Mouse (Mus musculus) E14TG2a.4 (cell line): Measurements from ENCODE around the gene Olfr765.
"Not testable (repeated sequence)": the region's sequence is repeated elsewhere in the genome, so short reads cannot be mapped to it uniquely, and the experiment has no call there.

Experiments used
- H3K27me3 ChIP-seq: 2 replicates; pipeline ENCODE4 v1.6.1; 2014; ENCODE audit warnings: low read length, control low read depth; ENCODE audit not compliant: insufficient read depth
- H3K36me3 ChIP-seq: 2 replicates; pipeline ENCODE4 v1.6.1; 2014; ENCODE audit warnings: low read length, control low read depth; ENCODE audit not compliant: insufficient read depth
- H3K4me1 ChIP-seq: replicated peaks from 2 replicates; pipeline ENCODE4 v1.6.1; 2014; ENCODE audit warnings: low read depth, low read length, control low read depth
- H3K4me3 ChIP-seq: replicated peaks from 2 replicates; pipeline ENCODE4 v1.5.1; 2014; ENCODE audit warnings: mild to moderate bottlenecking, low read length
- H3K9me3 ChIP-seq: 2 replicates; pipeline ENCODE4 v1.6.1; 2014; ENCODE audit warnings: low read length, control low read depth
- CTCF ChIP-seq: conservative IDR thresholded peaks from 2 replicates; pipeline ENCODE4 v1.5.1; 2014; ENCODE audit warnings: low read length
- NANOG ChIP-seq: IDR thresholded peaks from 2 replicates; pipeline ENCODE4 v1.6.1; 2014; ENCODE audit warnings: borderline replicate concordance, low read length, mixed read lengths
- POU5F1 ChIP-seq: IDR thresholded peaks from 2 replicates; pipeline ENCODE4 v1.6.1; 2014; ENCODE audit warnings: low read length, borderline replicate concordance

The Olfr765 gene

DNA sequence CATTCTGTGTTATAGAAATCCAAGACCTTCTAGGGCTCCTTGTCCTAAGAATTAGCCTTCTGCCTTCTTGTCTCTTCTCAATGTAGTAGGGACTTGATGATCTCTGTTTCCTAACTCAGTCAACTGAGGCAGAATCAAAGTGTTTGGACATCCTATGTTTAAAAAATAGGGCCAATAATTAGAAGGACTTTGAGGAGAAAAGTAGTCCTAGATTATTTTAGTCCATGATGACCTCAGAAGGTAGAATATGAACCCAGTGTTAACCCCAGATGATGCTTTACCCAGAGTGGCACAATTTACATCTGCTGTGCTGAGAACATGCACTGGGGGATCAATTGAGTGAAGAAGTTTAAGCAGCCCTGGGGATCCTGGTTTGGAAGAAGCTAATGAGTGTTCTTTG is at the start of gene Olfr765:
Gene Olfr765, minus strand, starts transcription at position 101 of the 400 bp plus-strand sequence.
- H3K4me3 ChIP-seq, H3K36me3 ChIP-seq, H3K27me3 ChIP-seq, H3K9me3 ChIP-seq, H3K4me1 ChIP-seq: not testable (repeated sequence)

- no peaks in the 10 kb centered on the region for H3K36me3 ChIP-seq
- H3K9me3 ChIP-seq, result no peaks in the 10 kb centered on the region
These were observed 49.5 kb upstream of the Olfr765 start, which contains the start of gene Olfr768 for GRCm38 (mm10) chr10:129099275-129099674. Gene Olfr768 (minus strand): TSS chr10:129099375.

GRCm38 (mm10) chr10:129082810-129083209 is 33.0 kb upstream of the Olfr765 start, which contains the start of gene Olfr767:
Gene Olfr767 (minus strand): TSS chr10:129082910.
- not testable (repeated sequence) for H3K27me3 ChIP-seq, H3K4me3 ChIP-seq, H3K36me3 ChIP-seq, H3K4me1 ChIP-seq, H3K9me3 ChIP-seq

More at GRCm38 (mm10) chr10:129099275-129099674, 49.5 kb upstream of the Olfr765 start, which contains the start of gene Olfr768:
- TF ChIP-seq POU5F1 (no peak), CTCF (no peak), NANOG (no peak)
- no peak within 1 kb of the TSS for H3K4me3 ChIP-seq
- H3K27me3 ChIP-seq, result no peaks in the 10 kb centered on the region
- H3K4me1 ChIP-seq, result no peaks in the 10 kb centered on the region

GRCm38 (mm10) chr10:129068877-129069276 is 19.1 kb upstream of the Olfr765 start, which contains the start of gene Olfr766-ps1:
Gene Olfr766-ps1 (minus strand): TSS chr10:129068977.
- no peaks in the 10 kb centered on the region for H3K4me1 ChIP-seq
- H3K9me3 ChIP-seq, result peaks cover 19% of the 10 kb centered on the region
- H3K27me3 ChIP-seq, result no peaks in the 10 kb centered on the region
- no peaks in the 10 kb centered on the region for H3K36me3 ChIP-seq
- H3K4me3 ChIP-seq, result no peak within 1 kb of the TSS
- no peak for TF ChIP-seq POU5F1
- TF ChIP-seq NANOG, result no peak
- no peak for TF ChIP-seq CTCF

- Histone ChIP-seq H3K4me3 (no peak within 1 kb of the TSS), H3K4me1 (no peaks in the 10 kb centered on the region), H3K27me3 (no peaks in the 10 kb centered on the region), H3K36me3 (no peaks in the 10 kb centered on the region), H3K9me3 (peaks cover 39% of the 10 kb centered on the region)
- TF ChIP-seq NANOG (no peak), POU5F1 (no peak), CTCF (no peak)
These were observed 10.0 kb downstream of the Olfr765 start, which contains the start of gene Olfr764-ps1 for GRCm38 (mm10) chr10:129039796-129040195. Gene Olfr764-ps1 (minus strand): TSS chr10:129039896.

- Histone ChIP-seq H3K4me1 (no peaks in the 10 kb centered on the region), H3K4me3 (no peak overlapping the region), H3K36me3 (no peaks in the 10 kb centered on the region), H3K27me3 (no peaks in the 10 kb centered on the region), H3K9me3 (no peaks in the 10 kb centered on the region)
- TF ChIP-seq CTCF (no peak), NANOG (no peak), POU5F1 (no peak)
These were observed 21.5 kb downstream of the Olfr765 start for GRCm38 (mm10) chr10:129028343-129028742.

- Histone ChIP-seq H3K4me1 (no peaks in the 10 kb centered on the region), H3K4me3 (no peak overlapping the region), H3K27me3 (no peaks in the 10 kb centered on the region), H3K36me3 (no peaks in the 10 kb centered on the region), H3K9me3 (peaks cover 15% of the 10 kb centered on the region)
- TF ChIP-seq POU5F1 (no peak), CTCF (peak; percentile 68), NANOG (no peak)
These were observed 23.7 kb downstream of the Olfr765 start for GRCm38 (mm10) chr10:129026018-129026662.

DNA sequence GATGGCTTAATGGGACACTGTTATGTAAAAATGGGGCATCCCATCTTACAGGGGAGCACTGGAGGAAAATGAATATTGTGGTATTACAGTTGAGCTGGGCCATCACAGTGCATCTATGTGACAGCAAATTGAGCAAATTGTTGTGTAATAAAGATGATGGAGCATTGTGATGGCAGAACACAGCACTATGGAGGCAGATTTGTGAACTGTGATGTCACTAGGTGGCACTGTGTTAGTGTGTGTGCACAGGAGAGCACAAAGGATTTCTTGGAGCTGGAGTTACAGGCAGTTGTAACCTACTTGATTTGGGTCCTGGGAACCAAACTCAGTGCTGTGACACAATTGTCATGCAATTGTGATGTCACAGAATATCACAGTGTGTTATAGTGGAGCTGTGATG is 26.5 kb downstream of the Olfr765 start:
- Histone ChIP-seq H3K27me3 (no peaks in the 10 kb centered on the region), H3K4me1 (no peaks in the 10 kb centered on the region), H3K4me3 (no peak overlapping the region), H3K36me3 (no peaks in the 10 kb centered on the region), H3K9me3 (peaks cover 17% of the 10 kb centered on the region)
- TF ChIP-seq CTCF (no peak), POU5F1 (no peak), NANOG (no peak)

- Histone ChIP-seq H3K4me1 (no peaks in the 10 kb centered on the region), H3K27me3 (no peaks in the 10 kb centered on the region), H3K36me3 (no peaks in the 10 kb centered on the region), H3K4me3 (no peak overlapping the region), H3K9me3 (0 out of 2 replicates have a peak, but pooled peaks cover 1% of the 10 kb centered on the region)
- TF ChIP-seq CTCF (no peak), NANOG (no peak), POU5F1 (no peak)
These were observed 35.3 kb downstream of the Olfr765 start for GRCm38 (mm10) chr10:129014477-129014876.

DNA sequence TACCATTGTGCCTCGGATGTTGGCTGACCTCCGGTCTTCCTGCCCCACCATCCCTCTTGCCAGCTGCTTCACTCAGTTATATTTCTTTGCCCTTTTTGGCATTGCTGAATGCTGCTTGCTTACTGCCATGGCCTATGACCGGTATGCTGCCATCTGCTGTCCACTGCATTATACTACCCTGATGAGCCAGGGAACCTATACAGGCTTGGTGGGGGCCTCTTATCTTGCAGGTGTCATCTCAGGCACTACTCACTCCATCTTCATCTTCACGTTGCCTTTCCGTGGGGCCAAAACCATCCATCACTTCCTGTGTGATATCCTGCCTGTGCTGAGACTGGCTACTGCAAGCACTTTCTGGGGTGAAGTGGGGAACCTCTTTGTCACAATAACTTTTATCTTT is 38.3 kb downstream of the Olfr765 start:
- H3K36me3 ChIP-seq, result not testable (repeated sequence)
- H3K9me3 ChIP-seq, result peaks cover 30% of the 10 kb centered on the region

More for the DNA sequence above, 38.3 kb downstream of the Olfr765 start:
- H3K4me3 ChIP-seq, H3K4me1 ChIP-seq, H3K27me3 ChIP-seq: not testable (repeated sequence)
